Mouse (Mus musculus) stomach, embryonic 15.5 days (tissue): ENCODE data around the gene Ndufa13. TPM values are rescaled to one million over a fixed set of nuclear protein-coding genes. Genes with fewer than 3 reads are reported as not detected.

Experiments used
- ATAC-seq: fragments of 200-750 bp; cut with Nextera tagmentation; 2 replicates; pipeline ENCODE4 v1.8.0; 2017; ENCODE audit warnings: low read depth, moderate number of reproducible peaks, moderate TSS enrichment; ENCODE audit not compliant: insufficient read depth, low FRiP score
- H3K27ac ChIP-seq: fragments of 300-500 bp; sonication (generic); 2 replicates; pipeline ENCODE4 v1.5.1; 2015; ENCODE audit warnings: mild to moderate bottlenecking, inconsistent platforms
- H3K27me3 ChIP-seq: fragments of 300-500 bp; sonication (generic); replicated peaks from 2 replicates; pipeline ENCODE4 v1.6.1; 2015; ENCODE audit warnings: inconsistent platforms
- H3K36me3 ChIP-seq: fragments of 300-500 bp; sonication (generic); 2 replicates; pipeline ENCODE4 v1.6.1; 2015; ENCODE audit warnings: inconsistent platforms
- H3K4me1 ChIP-seq: fragments of 300-500 bp; sonication (generic); 2 replicates; pipeline ENCODE4 v1.6.1; 2015; ENCODE audit warnings: inconsistent platforms
- H3K4me2 ChIP-seq: fragments of 300-500 bp; sonication (generic); 2 replicates; pipeline ENCODE4 v1.6.1; 2015; ENCODE audit warnings: mild to moderate bottlenecking, inconsistent platforms
- H3K4me3 ChIP-seq: fragments of 300-500 bp; sonication (generic); replicated peaks from 2 replicates; pipeline ENCODE4 v1.5.1; 2015; ENCODE audit warnings: inconsistent platforms
- H3K9ac ChIP-seq: fragments of 300-500 bp; sonication (generic); 2 replicates; pipeline ENCODE4 v1.6.1; 2015; ENCODE audit warnings: inconsistent platforms
- H3K9me3 ChIP-seq: fragments of 300-500 bp; sonication (generic); 2 replicates; pipeline ENCODE4 v1.6.1; 2016; ENCODE audit warnings: inconsistent platforms
- WGBS: fragments of 180-500 bp; shearing (Covaris S2); methylation state at CpG from one replicate; pipeline ENCODE4 v1.1.7; 2015; 5-methylcytosine and 5-hydroxymethylcytosine counted together
- polyA plus RNA-seq: library from polyadenylated mRNA; unstranded; fragments of >200 nt; fragmentation: Nextera tagmentation; extraction: Ambion mirVana; gene quantifications from 2 replicates; pipeline ENCODE4 v1.2.1, GENCODE M21; 2015

Gene Ndufa13
- polyA plus RNA-seq, 1 experiment from 2014 or later: 183 TPM

- Histone ChIP-seq H3K4me1 (no peaks in the 10 kb centered on the region), H3K27ac (no peak overlapping the region), H3K36me3 (0 out of 2 replicates have a peak, but pooled peaks cover 2% of the 10 kb centered on the region), H3K9ac (no peak overlapping the region), H3K27me3 (no peaks in the 10 kb centered on the region), H3K9me3 (no peaks in the 10 kb centered on the region), H3K4me3 (no peak overlapping the region), H3K4me2 (no peak overlapping the region)
- no peak for ATAC-seq
These were observed 24.5 kb upstream of the Ndufa13 start for GRCm38 (mm10) chr8:69926901-69927300.

DNA sequence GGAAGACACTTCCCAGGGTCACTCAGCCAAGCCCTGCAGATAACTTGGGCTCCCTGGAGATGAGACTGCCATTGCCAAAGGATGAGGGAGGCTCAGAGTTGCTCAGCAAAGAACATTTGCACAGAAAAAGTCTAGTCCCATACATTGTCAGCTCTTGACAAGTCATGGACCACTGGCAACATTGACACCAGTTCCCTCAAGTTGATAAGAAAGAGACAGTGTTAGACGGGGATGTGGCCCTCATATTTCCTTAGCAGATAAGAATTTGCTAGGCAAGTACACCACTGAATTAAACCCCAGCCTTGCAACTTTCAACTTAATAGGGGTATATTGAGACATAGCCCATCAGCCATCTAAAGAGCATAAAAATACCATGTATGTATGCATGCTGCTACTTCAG lies 21.6 kb upstream of the Ndufa13 start:
- H3K27me3 ChIP-seq: no peaks in the 10 kb centered on the region
- no peak overlapping the region for H3K4me3 ChIP-seq
- H3K36me3 ChIP-seq: 0 out of 2 replicates have a peak, but pooled peaks cover 2% of the 10 kb centered on the region
- H3K4me1 ChIP-seq: no peaks in the 10 kb centered on the region; the same call in 1 of the 2 replicates
- H3K9ac ChIP-seq: no peak overlapping the region
- no peaks in the 10 kb centered on the region for H3K9me3 ChIP-seq
- ATAC-seq: no peak
- 57% methylated on average over 1 of the region's 1 CpGs for WGBS
- H3K4me2 ChIP-seq: no peak overlapping the region
- H3K27ac ChIP-seq: no peak overlapping the region

- no peak overlapping the region for H3K27ac ChIP-seq
- no peaks in the 10 kb centered on the region for H3K9me3 ChIP-seq
- peaks cover 19% of the 10 kb centered on the region for H3K36me3 ChIP-seq
- no peak overlapping the region for H3K4me2 ChIP-seq
- WGBS: 85% methylated on average over 2 of the region's 2 CpGs
- no peak overlapping the region for H3K4me3 ChIP-seq
- ATAC-seq: no peak
- H3K27me3 ChIP-seq: no peaks in the 10 kb centered on the region
- no peak overlapping the region for H3K9ac ChIP-seq
- H3K4me1 ChIP-seq: no peaks in the 10 kb centered on the region; the same call in 1 of the 2 replicates
These were observed 18.8 kb upstream of the Ndufa13 start for GRCm38 (mm10) chr8:69921141-69921540.

- H3K27me3 ChIP-seq: no peaks in the 10 kb centered on the region
- no peaks in the 10 kb centered on the region for H3K9me3 ChIP-seq
- peak; percentile 27; the same call in 1 of the 2 replicates for ATAC-seq
- peaks cover 21% of the 10 kb centered on the region for H3K36me3 ChIP-seq
- no peak overlapping the region for H3K27ac ChIP-seq
- no peaks in the 10 kb centered on the region; the same call in 1 of the 2 replicates for H3K4me1 ChIP-seq
- H3K4me3 ChIP-seq: no peak overlapping the region
- no peak overlapping the region for H3K9ac ChIP-seq
- H3K4me2 ChIP-seq: no peak overlapping the region
- WGBS: 35% methylated on average over 11 of the region's 11 CpGs
These were observed 17.7 kb upstream of the Ndufa13 start for GRCm38 (mm10) chr8:69919876-69920662.

GRCm38 (mm10) chr8:69919010-69919409 lies 16.7 kb upstream of the Ndufa13 start:
- Histone ChIP-seq H3K4me3 (no peak overlapping the region), H3K4me2 (no peak overlapping the region), H3K27ac (no peak overlapping the region; the same call in 1 of the 2 replicates), H3K27me3 (no peaks in the 10 kb centered on the region), H3K4me1 (no peaks in the 10 kb centered on the region; the same call in 1 of the 2 replicates), H3K36me3 (peaks cover 28% of the 10 kb centered on the region), H3K9me3 (no peaks in the 10 kb centered on the region), H3K9ac (no peak overlapping the region)
- WGBS: 52% methylated on average over 1 of the region's 1 CpGs
- ATAC-seq: peak; percentile 61

GRCm38 (mm10) chr8:69918506-69918905 lies 16.1 kb upstream of the Ndufa13 start:
- Histone ChIP-seq H3K9me3 (no peaks in the 10 kb centered on the region), H3K4me1 (no peaks in the 10 kb centered on the region; the same call in 1 of the 2 replicates), H3K4me2 (no peak overlapping the region), H3K27me3 (no peaks in the 10 kb centered on the region), H3K36me3 (peaks cover 33% of the 10 kb centered on the region), H3K4me3 (no peak overlapping the region), H3K27ac (no peak overlapping the region), H3K9ac (no peak overlapping the region)
- ATAC-seq: no peak

GRCm38 (mm10) chr8:69915748-69916147 lies 13.4 kb upstream of the Ndufa13 start:
- H3K9ac ChIP-seq: no peak overlapping the region
- H3K4me3 ChIP-seq: no peak overlapping the region
- H3K27me3 ChIP-seq: no peaks in the 10 kb centered on the region
- ATAC-seq: no peak
- H3K9me3 ChIP-seq: no peaks in the 10 kb centered on the region
- H3K36me3 ChIP-seq: peaks cover 60% of the 10 kb centered on the region
- no peak overlapping the region for H3K27ac ChIP-seq
- WGBS: 46% methylated on average over 5 of the region's 5 CpGs
- no peaks in the 10 kb centered on the region; the same call in 1 of the 2 replicates for H3K4me1 ChIP-seq
- no peak overlapping the region for H3K4me2 ChIP-seq

- Histone ChIP-seq H3K4me2 (no peak overlapping the region), H3K9ac (no peak overlapping the region), H3K36me3 (peaks cover 67% of the 10 kb centered on the region), H3K4me3 (no peak overlapping the region), H3K27me3 (no peaks in the 10 kb centered on the region), H3K27ac (no peak overlapping the region), H3K9me3 (no peaks in the 10 kb centered on the region), H3K4me1 (no peaks in the 10 kb centered on the region)
- ATAC-seq: no peak
- 88% methylated on average over 4 of the region's 4 CpGs for WGBS
These were observed 12.2 kb upstream of the Ndufa13 start for GRCm38 (mm10) chr8:69914526-69914925.

DNA sequence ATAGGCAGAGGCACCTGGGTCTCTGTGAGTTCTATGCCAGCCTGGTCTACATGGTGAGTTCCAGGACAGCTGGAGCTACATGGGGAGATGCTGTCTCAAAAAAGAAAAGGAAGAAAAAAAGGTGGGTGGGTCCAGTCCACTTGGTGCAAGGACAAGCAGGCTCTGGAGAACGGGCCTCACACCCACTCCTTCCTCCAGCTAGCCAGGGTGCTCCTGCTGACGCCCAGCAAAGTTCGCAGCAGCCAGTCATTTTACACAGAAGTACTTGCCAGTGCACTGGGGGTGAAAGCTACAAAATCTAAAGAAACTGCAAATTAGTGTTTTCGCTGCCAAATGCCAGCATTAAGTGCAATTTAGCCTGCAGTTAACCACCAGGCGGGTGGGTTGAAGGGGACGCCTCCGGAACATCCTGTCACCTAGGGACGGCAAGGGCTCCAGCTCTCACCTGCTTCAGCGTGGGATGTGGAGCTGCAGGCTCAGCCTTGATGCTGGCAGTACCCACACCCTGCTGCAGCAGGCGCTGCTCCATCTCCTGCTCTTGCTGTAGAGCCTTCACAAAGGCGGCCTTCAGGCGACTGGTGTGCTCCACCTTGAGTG lies 10.2 kb upstream of the Ndufa13 start:
- Histone ChIP-seq H3K4me2 (no peak overlapping the region), H3K27ac (no peak overlapping the region), H3K4me1 (no peaks in the 10 kb centered on the region), H3K27me3 (no peaks in the 10 kb centered on the region), H3K4me3 (no peak overlapping the region), H3K9ac (no peak overlapping the region), H3K36me3 (peaks cover 68% of the 10 kb centered on the region), H3K9me3 (no peaks in the 10 kb centered on the region)
- WGBS: 90% methylated on average over 12 of the region's 12 CpGs
- no peak for ATAC-seq

GRCm38 (mm10) chr8:69911917-69912316 lies 9.6 kb upstream of the Ndufa13 start:
- no peaks in the 10 kb centered on the region for H3K9me3 ChIP-seq
- 92% methylated on average over 13 of the region's 13 CpGs for whole genome bisulfite sequencing
- no peaks in the 10 kb centered on the region for H3K27me3 ChIP-seq
- peaks cover 64% of the 10 kb centered on the region for H3K36me3 ChIP-seq
- H3K9ac ChIP-seq: no peak overlapping the region
- H3K4me1 ChIP-seq: no peaks in the 10 kb centered on the region
- H3K27ac ChIP-seq: no peak overlapping the region
- H3K4me3 ChIP-seq: no peak overlapping the region
- no peak for ATAC-seq
- H3K4me2 ChIP-seq: no peak overlapping the region

GRCm38 (mm10) chr8:69907106-69907505 lies 4.7 kb upstream of the Ndufa13 start:
- Histone ChIP-seq H3K4me1 (peaks cover 5% of the 10 kb centered on the region; the same call in 1 of the 2 replicates), H3K4me2 (no peak overlapping the region), H3K36me3 (peaks cover 30% of the 10 kb centered on the region), H3K9ac (no peak overlapping the region), H3K9me3 (no peaks in the 10 kb centered on the region), H3K27ac (no peak overlapping the region), H3K4me3 (no peak overlapping the region), H3K27me3 (no peaks in the 10 kb centered on the region)
- ATAC-seq: no peak
- 82% methylated on average over 2 of the region's 2 CpGs for WGBS

- ATAC-seq: no peak
- WGBS: 90% methylated on average over 2 of the region's 2 CpGs
- H3K27me3 ChIP-seq: no peaks in the 10 kb centered on the region
- no peak overlapping the region; the same call in 1 of the 2 replicates for H3K27ac ChIP-seq
- no peak overlapping the region for H3K4me2 ChIP-seq
- peaks cover 23% of the 10 kb centered on the region for H3K36me3 ChIP-seq
- H3K9ac ChIP-seq: no peak overlapping the region
- no peaks in the 10 kb centered on the region for H3K9me3 ChIP-seq
- H3K4me1 ChIP-seq: peaks cover 10% of the 10 kb centered on the region; the same call in 1 of the 2 replicates
- H3K4me3 ChIP-seq: no peak overlapping the region
These were observed 3.9 kb upstream of the Ndufa13 start for GRCm38 (mm10) chr8:69906260-69906659.
